Mouse (Mus musculus) heart, embryonic 11.5 days (tissue): ENCODE data around the gene Gmcl1. TPM values are rescaled to one million over a fixed set of nuclear protein-coding genes. Genes with fewer than 3 reads are reported as not detected.

ENCODE experiments used
- ATAC-seq: fragments of 200-750 bp; cut with Nextera tagmentation; replicated peaks from 2 replicates; pipeline ENCODE4 v1.8.0; 2017; ENCODE audit warnings: moderate library complexity; ENCODE audit not compliant: insufficient number of reproducible peaks, low FRiP score, low TSS enrichment
- H3K27ac ChIP-seq: fragments of 300-500 bp; sonication (generic); 2 replicates; pipeline ENCODE4 v1.5.1; 2014; ENCODE audit warnings: mild to moderate bottlenecking, low read depth, low read length
- H3K27me3 ChIP-seq: fragments of 300-500 bp; sonication (generic); 2 replicates; pipeline ENCODE4 v1.6.1; 2014; ENCODE audit warnings: mild to moderate bottlenecking, low read length, mixed read lengths; ENCODE audit not compliant: control insufficient read depth, insufficient read depth
- H3K36me3 ChIP-seq: fragments of 300-500 bp; sonication (generic); 2 replicates; pipeline ENCODE4 v1.6.1; 2014; ENCODE audit warnings: mild to moderate bottlenecking, low read length, moderate library complexity, mixed read lengths; ENCODE audit not compliant: control insufficient read depth, insufficient read depth
- H3K4me1 ChIP-seq: fragments of 300-500 bp; sonication (generic); 2 replicates; pipeline ENCODE4 v1.6.1; 2014; ENCODE audit warnings: low read length; ENCODE audit not compliant: control insufficient read depth, insufficient read depth
- H3K4me2 ChIP-seq: fragments of 300-500 bp; sonication (generic); 2 replicates; pipeline ENCODE4 v1.6.1; 2014; ENCODE audit warnings: mild to moderate bottlenecking, moderate library complexity
- H3K4me3 ChIP-seq: fragments of 300-500 bp; sonication (generic); 2 replicates; pipeline ENCODE4 v1.5.1; 2014; ENCODE audit warnings: low read depth, low read length
- H3K9ac ChIP-seq: fragments of 300-500 bp; sonication (generic); 2 replicates; pipeline ENCODE4 v1.6.1; 2014; ENCODE audit warnings: mild to moderate bottlenecking, low read depth, low read length, moderate library complexity
- H3K9me3 ChIP-seq: fragments of 300-500 bp; sonication (generic); replicated peaks from 2 replicates; pipeline ENCODE4 v1.6.1; 2016; ENCODE audit warnings: low read length; ENCODE audit not compliant: control insufficient read depth
- WGBS: fragments of 180-500 bp; shearing (Covaris S2); extraction: QIAGEN DNeasy Blood & Tissue Kit; methylation state at CpG from one replicate; pipeline ENCODE4 v1.1.7; 2014; ENCODE audit not compliant: insufficient replicate concordance; 5-methylcytosine and 5-hydroxymethylcytosine counted together
- polyA plus RNA-seq: library from polyadenylated mRNA; unstranded; fragments of >200 nt; fragmentation: Nextera tagmentation; extraction: Ambion mirVana; gene quantifications from 2 replicates; pipeline ENCODE4 v1.2.1, GENCODE M21; 2014

Gene Gmcl1
- polyA plus RNA-seq, 1 experiment from 2014 or later, result 18.5 TPM

GRCm38 (mm10) chr6:86750961-86751360 is 17.8 kb upstream of the Gmcl1 start:
- no peaks in the 10 kb centered on the region; the same call in 1 of the 2 replicates for H3K36me3 ChIP-seq
- no peaks in the 10 kb centered on the region for H3K4me1 ChIP-seq
- H3K9me3 ChIP-seq, result peaks cover 3% of the 10 kb centered on the region; the same call in 1 of the 2 replicates
- 89% methylated on average over 4 of the region's 4 CpGs for WGBS
- no peak overlapping the region for H3K4me2 ChIP-seq
- H3K4me3 ChIP-seq, result no peak overlapping the region
- no peak overlapping the region for H3K9ac ChIP-seq
- no peaks in the 10 kb centered on the region for H3K27me3 ChIP-seq
- ATAC-seq, result no peak
- no peak overlapping the region for H3K27ac ChIP-seq

GRCm38 (mm10) chr6:86749817-86750216 is 16.6 kb upstream of the Gmcl1 start:
- peaks cover 3% of the 10 kb centered on the region; the same call in 1 of the 2 replicates for H3K9me3 ChIP-seq
- no peak overlapping the region for H3K27ac ChIP-seq
- no peaks in the 10 kb centered on the region for H3K4me1 ChIP-seq
- H3K4me2 ChIP-seq, result no peak overlapping the region
- WGBS, result 55% methylated on average over 4 of the region's 4 CpGs
- no peaks in the 10 kb centered on the region for H3K27me3 ChIP-seq
- H3K36me3 ChIP-seq, result no peaks in the 10 kb centered on the region; the same call in 1 of the 2 replicates
- ATAC-seq, result no peak
- no peak overlapping the region for H3K9ac ChIP-seq
- no peak overlapping the region for H3K4me3 ChIP-seq

- H3K4me2 ChIP-seq, result no peak overlapping the region
- H3K27me3 ChIP-seq, result no peaks in the 10 kb centered on the region
Observed at GRCm38 (mm10) chr6:86747171-86747570, 14.0 kb upstream of the Gmcl1 start.

GRCm38 (mm10) chr6:86740652-86741051 is 7.5 kb upstream of the Gmcl1 start:
- H3K27ac ChIP-seq, result no peak overlapping the region
- no peak overlapping the region for H3K4me2 ChIP-seq
- H3K4me3 ChIP-seq, result no peak overlapping the region
- H3K9me3 ChIP-seq, result peaks cover 3% of the 10 kb centered on the region; the same call in 1 of the 2 replicates
- no peaks in the 10 kb centered on the region for H3K36me3 ChIP-seq
- no peak for ATAC-seq
- H3K27me3 ChIP-seq, result no peaks in the 10 kb centered on the region
- H3K4me1 ChIP-seq, result no peaks in the 10 kb centered on the region
- WGBS, result 32% methylated on average over 3 of the region's 3 CpGs
- no peak overlapping the region for H3K9ac ChIP-seq

More at GRCm38 (mm10) chr6:86747171-86747570, 14.0 kb upstream of the Gmcl1 start:
- no peak for ATAC-seq
- Histone ChIP-seq H3K4me3 (no peak overlapping the region), H3K4me1 (no peaks in the 10 kb centered on the region), H3K9ac (no peak overlapping the region), H3K9me3 (no peaks in the 10 kb centered on the region), H3K36me3 (no peaks in the 10 kb centered on the region), H3K27ac (no peak overlapping the region)

- no peak for ATAC-seq
- Histone ChIP-seq H3K27ac (no peak overlapping the region), H3K9me3 (peaks cover 3% of the 10 kb centered on the region; the same call in 1 of the 2 replicates), H3K4me1 (peaks cover 7% of the 10 kb centered on the region; the same call in 1 of the 2 replicates), H3K4me3 (no peak overlapping the region), H3K9ac (no peak overlapping the region), H3K27me3 (no peaks in the 10 kb centered on the region), H3K4me2 (no peak overlapping the region), H3K36me3 (no peaks in the 10 kb centered on the region)
- 42% methylated on average over 6 of the region's 6 CpGs for WGBS
Observed at GRCm38 (mm10) chr6:86736830-86737229, 3.6 kb upstream of the Gmcl1 start.

DNA sequence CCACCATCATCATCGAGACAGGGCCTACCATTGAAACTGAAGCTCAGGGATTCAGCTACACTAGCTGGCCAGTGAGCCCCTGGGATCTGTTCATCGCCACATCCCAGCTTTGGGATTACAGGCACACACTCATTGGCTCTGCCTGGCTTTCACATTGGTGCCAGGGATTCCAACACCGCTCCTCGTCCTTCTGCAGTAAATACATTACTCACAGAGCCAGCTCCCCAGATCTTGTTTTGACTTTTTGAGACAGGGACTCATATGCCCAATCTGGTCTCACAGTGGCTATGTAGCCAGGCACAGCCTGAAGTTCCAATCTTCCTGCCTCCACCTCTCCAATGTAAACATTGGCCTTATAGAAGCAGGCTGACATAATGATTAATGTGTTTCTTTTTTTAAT is 3.1 kb upstream of the Gmcl1 start:
- Histone ChIP-seq H3K27me3 (no peaks in the 10 kb centered on the region), H3K4me2 (no peak overlapping the region), H3K36me3 (no peaks in the 10 kb centered on the region), H3K9me3 (peaks cover 3% of the 10 kb centered on the region; the same call in 1 of the 2 replicates), H3K4me1 (peaks cover 7% of the 10 kb centered on the region; the same call in 1 of the 2 replicates), H3K27ac (no peak overlapping the region), H3K9ac (no peak overlapping the region), H3K4me3 (no peak overlapping the region)
- WGBS, result 86% methylated on average over 4 of the region's 4 CpGs
- ATAC-seq, result no peak

DNA sequence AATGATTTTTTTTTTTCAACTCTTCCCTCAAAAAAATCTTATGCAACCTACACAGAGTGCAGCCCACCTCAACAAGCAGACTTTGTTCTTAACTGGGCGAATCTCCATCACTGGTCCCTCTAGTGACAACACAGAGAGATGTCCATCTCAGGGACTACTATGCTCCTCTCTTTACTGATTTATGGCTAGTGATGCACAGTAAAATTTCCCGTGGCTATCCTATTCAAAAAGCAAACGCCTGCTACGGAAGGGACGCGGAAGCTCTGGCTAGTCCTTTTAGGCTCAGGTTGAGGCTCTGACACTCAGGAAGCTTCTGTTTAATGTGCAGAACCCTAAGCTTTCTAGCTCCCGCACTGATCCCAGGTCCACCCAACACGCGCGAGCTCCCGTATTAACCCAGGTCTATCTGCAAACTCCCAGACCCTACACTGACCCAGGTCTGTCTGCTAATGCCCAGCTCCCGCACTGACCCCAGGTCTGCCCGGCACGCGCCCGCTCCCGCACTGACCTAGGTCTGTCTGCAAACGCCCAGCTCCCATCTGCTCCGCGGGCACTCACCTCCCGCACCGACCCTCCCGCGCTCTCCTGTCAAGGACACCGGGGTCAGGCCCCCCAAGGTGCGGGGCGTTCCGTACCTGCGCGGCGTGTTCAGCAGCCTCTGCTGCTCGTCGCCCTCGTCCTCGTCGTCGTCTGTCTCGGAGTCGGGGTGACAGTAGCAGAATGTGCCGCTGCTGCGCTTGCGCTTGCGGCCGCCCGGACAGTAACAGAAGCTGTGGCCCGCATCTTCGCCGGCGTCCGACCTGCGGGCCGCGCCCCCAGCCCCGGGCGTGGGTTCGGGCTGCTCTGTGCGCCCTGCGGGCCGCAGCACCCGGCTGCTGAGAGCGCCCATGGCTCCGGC is 658 bp downstream of the Gmcl1 start:
- Histone ChIP-seq H3K4me2 (peak overlapping the region; percentile 99), H3K4me3 (peak overlapping the region; percentile 97), H3K9me3 (no peaks in the 10 kb centered on the region), H3K9ac (peak overlapping the region; percentile 86), H3K36me3 (no peaks in the 10 kb centered on the region), H3K4me1 (peaks cover 7% of the 10 kb centered on the region; the same call in 1 of the 2 replicates), H3K27me3 (no peaks in the 10 kb centered on the region), H3K27ac (peak overlapping the region; percentile 63)
- WGBS, result under 1% methylated on average over 61 of the region's 62 CpGs
- peak; percentile 33 for ATAC-seq

DNA sequence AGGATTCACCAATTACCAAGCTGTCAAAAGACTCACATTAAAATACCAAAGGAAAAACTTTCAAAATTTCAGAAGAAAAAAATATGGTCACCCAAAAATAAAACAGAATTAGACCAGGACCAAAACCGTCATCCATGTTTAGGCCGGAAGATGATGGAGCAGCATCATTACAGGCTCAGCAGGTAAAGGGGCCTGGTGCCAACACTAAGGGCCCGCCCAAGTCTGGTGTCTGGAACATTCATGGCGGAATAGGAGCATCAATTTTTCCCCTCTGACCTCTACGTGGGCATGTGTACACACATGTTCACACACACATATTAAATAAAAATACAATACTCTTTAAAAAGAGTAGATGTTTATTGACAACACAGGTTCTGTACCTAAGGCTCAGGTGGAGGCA is 4.5 kb downstream of the Gmcl1 start:
- peaks cover 3% of the 10 kb centered on the region; the same call in 1 of the 2 replicates for H3K4me1 ChIP-seq
- ATAC-seq, result no peak
- H3K4me2 ChIP-seq, result no peak overlapping the region
- no peak overlapping the region for H3K27ac ChIP-seq
- H3K4me3 ChIP-seq, result no peak overlapping the region
- H3K27me3 ChIP-seq, result no peaks in the 10 kb centered on the region
- no peaks in the 10 kb centered on the region for H3K9me3 ChIP-seq
- H3K36me3 ChIP-seq, result no peaks in the 10 kb centered on the region
- no peak overlapping the region for H3K9ac ChIP-seq
- 86% methylated on average over 5 of the region's 5 CpGs for WGBS
